Mouse (Mus musculus) cerebellum, adult 2 months (tissue): ENCODE results near the gene Adora2a.

Experiments
- CTCF ChIP-seq: fragments of 200-500 bp; IDR thresholded peaks from 2 replicates; pipeline ENCODE4 v1.5.1; 2011; ENCODE audit warnings: low read depth, mild to moderate bottlenecking, control low read depth, low read length, moderate library complexity, borderline replicate concordance; ENCODE audit not compliant: insufficient read depth
- POLR2A ChIP-seq: fragments of 200-500 bp; IDR thresholded peaks from 2 replicates; pipeline ENCODE4 v1.6.1; 2011; ENCODE audit warnings: low read length, control low read depth, borderline replicate concordance; ENCODE audit not compliant: insufficient read depth

- TF ChIP-seq POLR2A (no peak), CTCF (no peak)
These were observed 22.2 kb downstream of the Adora2a start for GRCm38 (mm10) chr10:75338852-75339251.
